Mouse (Mus musculus) myocyte (in vitro differentiated cells): ENCODE results near the gene Xrcc5.

Experiments used
- CEBPB ChIP-seq: IDR thresholded peaks from 2 replicates; pipeline ENCODE4 v1.6.1; 2011; ENCODE audit warnings: mild to moderate bottlenecking, moderate library complexity; ENCODE audit not compliant: poor library complexity, insufficient read depth, severe bottlenecking
- MAX ChIP-seq: IDR thresholded peaks from one replicate; pipeline ENCODE4 v1.6.1; 2011; ENCODE audit warnings: low read depth, mild to moderate bottlenecking, control low read depth
- MYOD1 ChIP-seq, 3 experiments: IDR thresholded peaks; one replicate each; pipeline ENCODE4 v1.6.1; 2011; ENCODE audit warnings: control low read depth in 2 of 3, low read depth in 2 of 3, mild to moderate bottlenecking in 2 of 3, moderate library complexity in 1 of 3; ENCODE audit not compliant: insufficient read length in 2 of 3, control insufficient read depth in 1 of 3
- MYOG ChIP-seq, 3 experiments: IDR thresholded peaks; one replicate each; pipeline ENCODE4 v1.6.1; 2011; ENCODE audit warnings: control low read depth in 2 of 3, low read depth in 2 of 3, mild to moderate bottlenecking in 2 of 3; ENCODE audit not compliant: insufficient read length in 2 of 3, control insufficient read depth in 1 of 3, insufficient read depth in 1 of 3
- POLR2A ChIP-seq: IDR thresholded peaks from one replicate; pipeline ENCODE4 v1.6.1; 2011; ENCODE audit warnings: low read depth, mild to moderate bottlenecking, control low read depth, moderate library complexity; ENCODE audit not compliant: insufficient read length
- POLR2AphosphoS2 ChIP-seq: IDR thresholded peaks from one replicate; pipeline ENCODE4 v1.6.1; 2011; ENCODE audit warnings: low read depth, control low read depth; ENCODE audit not compliant: insufficient read length
- REST ChIP-seq: IDR thresholded peaks from one replicate; pipeline ENCODE4 v1.6.1; 2011; ENCODE audit warnings: mild to moderate bottlenecking, control low read depth, moderate library complexity; ENCODE audit not compliant: insufficient read depth, insufficient read length
- SRF ChIP-seq: IDR thresholded peaks from one replicate; pipeline ENCODE4 v1.6.1; 2011; ENCODE audit warnings: low read depth; ENCODE audit not compliant: control insufficient read depth, insufficient read length
- TCF12 ChIP-seq: IDR thresholded peaks from one replicate; pipeline ENCODE4 v1.6.1; 2011; ENCODE audit warnings: mild to moderate bottlenecking, control low read depth; ENCODE audit not compliant: poor library complexity, insufficient read depth, severe bottlenecking
- USF1 ChIP-seq: IDR thresholded peaks from one replicate; pipeline ENCODE4 v1.6.1; 2011; ENCODE audit warnings: low read depth, mild to moderate bottlenecking, control low read depth, moderate library complexity

- TF ChIP-seq POLR2A (no peak), MAX (no peak), TCF12 (no peak), SRF (no peak), POLR2AphosphoS2 (no peak), USF1 (no peak), MYOD1 (IDR thresholded peaks at IDR 0.05; ENCODE audit: control insufficient read depth in 1 of 3, insufficient read length in 2 of 3, low read depth in 2 of 3) (no peak), CEBPB (no peak), MYOG (IDR thresholded peaks at IDR 0.05; ENCODE audit: control insufficient read depth in 1 of 3, insufficient read depth in 1 of 3, insufficient read length in 2 of 3, low read depth in 2 of 3) (no peak), REST (no peak)
Measured at GRCm38 (mm10) chr1:72409936-72410335, 102.7 kb downstream of the Xrcc5 start.
